Mouse (Mus musculus): ENCODE results near the gene Esrrg. TPM values are rescaled to one million over a fixed set of nuclear protein-coding genes. Genes with fewer than 3 reads are reported as not detected.

The Esrrg gene
- total and polyA plus RNA-seq, 3 experiments, result 0.05 TPM; not detected in 2

DNA sequence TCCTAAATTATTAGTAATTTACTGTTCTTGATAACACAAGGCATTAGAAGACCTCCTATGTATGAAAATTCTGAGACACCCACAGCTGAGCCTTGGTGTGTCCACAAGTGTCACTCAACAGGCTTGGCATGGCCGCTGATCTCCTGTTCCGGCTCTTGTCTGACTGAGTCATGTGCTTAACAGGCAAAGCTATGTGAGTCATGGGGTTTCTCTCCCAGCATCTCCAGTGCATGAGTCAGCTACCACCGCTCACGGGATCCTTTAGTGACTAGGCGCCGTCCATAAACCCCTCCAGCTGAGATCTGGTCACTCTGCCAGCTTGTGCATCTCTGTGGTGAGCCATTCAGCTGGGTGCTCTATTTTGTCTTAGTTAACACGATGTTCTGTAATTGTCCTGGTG is 302.1 kb downstream of the Esrrg start:
- Histone ChIP-seq H3K36me3 (replicated peaks) (no peaks in the 10 kb centered on the region), H3K4me1 (ENCODE audit: insufficient read depth, low read depth, low read length) (no peaks in the 10 kb centered on the region), H3K4me3 (ENCODE audit: low read depth, low read length) (no peak overlapping the region), H3K9me3 (replicated peaks) (peaks cover 39% of the 10 kb centered on the region), H3K27me3 (ENCODE audit: insufficient read depth, low read length) (no peaks in the 10 kb centered on the region)
- ATAC-seq (ENCODE audit: extremely low read depth, insufficient number of reproducible peaks, low FRiP score, poor library complexity, severe bottlenecking) (no peak), DNase-seq (ENCODE audit: low spot score) (no peak)
- TF ChIP-seq GATA1 (IDR thresholded peaks at IDR 0.05; ENCODE audit: borderline replicate concordance, low read length) (no peak), TAL1 (conservative IDR thresholded peaks at IDR 0.05; ENCODE audit: low read depth, low read length) (no peak), POLR2AphosphoS5 (IDR thresholded peaks at IDR 0.05; ENCODE audit: insufficient replicate concordance, low read depth, low read length) (no peak), CTCF (IDR thresholded peaks at IDR 0.05; ENCODE audit: low read depth, low read length) (no peak), GATA2 (IDR thresholded peaks at IDR 0.05; ENCODE audit: borderline replicate concordance, low read depth, low read length) (no peak)

DNA sequence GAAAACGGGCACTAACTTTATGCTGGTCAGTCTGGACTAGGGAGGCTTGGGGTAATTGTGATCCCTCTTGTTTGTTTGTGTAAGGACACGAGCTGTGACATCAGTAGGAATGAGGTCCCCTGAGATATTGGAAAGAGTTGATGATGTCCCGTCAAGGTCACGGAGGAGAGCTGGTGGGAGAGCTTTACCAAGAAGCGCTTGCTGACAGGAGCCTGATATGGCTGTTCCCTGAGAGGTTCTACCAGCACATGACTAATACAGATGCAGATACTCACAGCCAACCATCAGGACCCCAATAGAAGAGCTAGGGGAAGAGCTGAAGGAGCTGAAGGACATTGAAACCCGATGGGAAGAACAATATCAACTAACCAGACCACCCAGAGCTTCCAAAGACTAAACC is 302.6 kb downstream of the Esrrg start:
- Histone ChIP-seq H3K36me3 (replicated peaks) (no peaks in the 10 kb centered on the region), H3K9me3 (replicated peaks) (peaks cover 40% of the 10 kb centered on the region), H3K4me3 (ENCODE audit: low read depth, low read length) (no peak overlapping the region), H3K4me1 (ENCODE audit: insufficient read depth, low read depth, low read length) (no peaks in the 10 kb centered on the region), H3K27me3 (ENCODE audit: insufficient read depth, low read length) (no peaks in the 10 kb centered on the region)
- DNase-seq (ENCODE audit: low spot score), result no peak
- no peak for ATAC-seq (ENCODE audit: extremely low read depth, insufficient number of reproducible peaks, low FRiP score, poor library complexity, severe bottlenecking)
- TF ChIP-seq CTCF (IDR thresholded peaks at IDR 0.05; ENCODE audit: low read depth, low read length) (no peak), TAL1 (conservative IDR thresholded peaks at IDR 0.05; ENCODE audit: low read depth, low read length) (no peak), POLR2AphosphoS5 (IDR thresholded peaks at IDR 0.05; ENCODE audit: insufficient replicate concordance, low read depth, low read length) (no peak), GATA2 (IDR thresholded peaks at IDR 0.05; ENCODE audit: borderline replicate concordance, low read depth, low read length) (no peak), GATA1 (IDR thresholded peaks at IDR 0.05; ENCODE audit: borderline replicate concordance, low read length) (no peak)

DNA sequence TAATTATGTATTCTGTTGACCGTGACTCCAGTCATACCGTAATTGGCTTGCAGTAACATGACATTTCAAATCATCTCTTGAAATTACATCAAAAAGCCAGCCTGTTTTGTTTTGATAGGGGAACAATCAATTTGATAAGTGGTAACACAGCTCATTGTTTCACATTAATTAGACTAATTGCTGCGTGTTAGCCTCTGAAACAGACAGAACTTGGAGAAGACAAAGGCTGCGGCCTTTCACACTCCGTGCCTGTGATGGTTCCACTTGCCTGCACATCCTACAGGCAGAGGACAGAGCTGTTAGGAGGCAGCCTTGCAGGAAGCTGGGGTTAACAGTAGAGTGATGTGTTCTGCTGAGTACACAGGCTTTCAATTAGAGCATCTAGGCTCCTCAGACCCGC is 309.7 kb downstream of the Esrrg start:
- no peak for ATAC-seq (ENCODE audit: extremely low read depth, insufficient number of reproducible peaks, low FRiP score, poor library complexity, severe bottlenecking)
- no peak for DNase-seq (ENCODE audit: low spot score)

DNA sequence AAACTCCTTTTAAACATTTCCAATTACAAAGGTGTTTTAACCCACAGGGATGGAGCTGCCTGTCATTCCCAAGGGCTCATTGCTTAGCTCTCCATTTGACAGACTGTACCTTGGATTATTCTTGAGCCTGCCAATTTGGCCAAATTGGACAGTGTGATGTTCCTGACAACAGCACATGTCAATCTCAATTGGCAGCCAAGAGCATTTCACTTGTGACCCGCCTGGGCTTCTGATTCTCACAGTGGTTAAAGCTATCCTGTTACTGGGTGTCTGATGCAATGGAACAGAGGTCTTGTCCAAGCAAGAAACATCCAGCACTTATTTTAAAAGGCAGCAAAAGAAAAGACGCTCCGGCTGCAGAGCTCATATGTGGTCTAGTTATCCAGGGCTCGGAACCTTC is 310.3 kb downstream of the Esrrg start:
- no peak for TF ChIP-seq POLR2AphosphoS5 (IDR thresholded peaks at IDR 0.05; ENCODE audit: insufficient replicate concordance, low read depth, low read length)
- TF ChIP-seq TAL1 (conservative IDR thresholded peaks at IDR 0.05; ENCODE audit: low read depth, low read length), result no peak
- TF ChIP-seq GATA1 (IDR thresholded peaks at IDR 0.05; ENCODE audit: borderline replicate concordance, low read length), result no peak
- TF ChIP-seq GATA2 (IDR thresholded peaks at IDR 0.05; ENCODE audit: borderline replicate concordance, low read depth, low read length), result no peak
- TF ChIP-seq CTCF (IDR thresholded peaks at IDR 0.05; ENCODE audit: low read depth, low read length), result no peak
- H3K4me1 ChIP-seq (ENCODE audit: insufficient read depth, low read depth, low read length), result no peaks in the 10 kb centered on the region
- no peaks in the 10 kb centered on the region for H3K36me3 ChIP-seq (replicated peaks)
- H3K4me3 ChIP-seq (ENCODE audit: low read depth, low read length), result no peak overlapping the region
- no peaks in the 10 kb centered on the region for H3K27me3 ChIP-seq (ENCODE audit: insufficient read depth, low read length)
- ATAC-seq (ENCODE audit: extremely low read depth, insufficient number of reproducible peaks, low FRiP score, poor library complexity, severe bottlenecking) (no peak), DNase-seq (ENCODE audit: low spot score) (no peak)
- H3K9me3 ChIP-seq (replicated peaks), result peaks cover 47% of the 10 kb centered on the region

More for the DNA sequence above, 309.7 kb downstream of the Esrrg start:
- no peak for TF ChIP-seq CTCF (IDR thresholded peaks at IDR 0.05; ENCODE audit: low read depth, low read length)
- TF ChIP-seq GATA2 (IDR thresholded peaks at IDR 0.05; ENCODE audit: borderline replicate concordance, low read depth, low read length), result no peak
- no peak for TF ChIP-seq TAL1 (conservative IDR thresholded peaks at IDR 0.05; ENCODE audit: low read depth, low read length)
- TF ChIP-seq GATA1 (IDR thresholded peaks at IDR 0.05; ENCODE audit: borderline replicate concordance, low read length), result no peak
- TF ChIP-seq POLR2AphosphoS5 (IDR thresholded peaks at IDR 0.05; ENCODE audit: insufficient replicate concordance, low read depth, low read length), result no peak
- Histone ChIP-seq H3K9me3 (replicated peaks) (peaks cover 42% of the 10 kb centered on the region), H3K36me3 (replicated peaks) (no peaks in the 10 kb centered on the region), H3K4me3 (ENCODE audit: low read depth, low read length) (no peak overlapping the region), H3K4me1 (ENCODE audit: insufficient read depth, low read depth, low read length) (no peaks in the 10 kb centered on the region), H3K27me3 (ENCODE audit: insufficient read depth, low read length) (no peaks in the 10 kb centered on the region)

DNA sequence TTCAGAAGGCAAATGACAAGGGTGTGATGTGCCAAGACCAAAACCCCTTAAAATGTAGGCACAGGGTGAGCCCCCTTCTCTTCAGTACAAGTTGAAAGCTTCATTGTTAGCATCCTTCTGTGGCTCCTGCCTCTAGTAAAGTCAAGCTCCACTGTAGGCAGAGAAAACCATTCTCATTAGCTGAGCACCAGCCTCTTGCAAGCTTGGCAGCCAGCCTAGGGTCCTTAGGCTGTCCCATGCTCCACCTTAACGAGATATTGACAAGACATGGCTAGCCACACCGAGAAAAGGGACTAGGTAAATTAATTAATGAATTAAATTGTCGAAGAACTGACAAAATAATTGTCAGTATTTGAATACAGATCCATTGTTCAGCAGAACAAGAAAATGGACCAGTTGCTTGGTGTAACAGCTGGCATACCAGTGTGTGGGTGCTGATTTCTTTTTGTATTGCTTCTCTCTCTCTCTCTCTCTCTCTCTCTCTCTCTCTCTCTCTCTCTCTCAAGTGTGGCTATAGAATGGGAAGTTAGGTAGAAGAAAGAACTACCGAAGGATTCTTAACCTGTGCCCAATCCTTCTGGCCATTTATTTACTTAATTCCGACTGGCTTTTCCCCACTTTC is 311.7 kb downstream of the Esrrg start:
- no peak for TF ChIP-seq GATA1 (IDR thresholded peaks at IDR 0.05; ENCODE audit: borderline replicate concordance, low read length)
- TF ChIP-seq TAL1 (conservative IDR thresholded peaks at IDR 0.05; ENCODE audit: low read depth, low read length), result no peak
- TF ChIP-seq POLR2AphosphoS5 (IDR thresholded peaks at IDR 0.05; ENCODE audit: insufficient replicate concordance, low read depth, low read length), result no peak
- TF ChIP-seq CTCF (IDR thresholded peaks at IDR 0.05; ENCODE audit: low read depth, low read length), result no peak
- no peak for TF ChIP-seq GATA2 (IDR thresholded peaks at IDR 0.05; ENCODE audit: borderline replicate concordance, low read depth, low read length)
- Histone ChIP-seq H3K9me3 (replicated peaks) (peaks cover 54% of the 10 kb centered on the region), H3K4me3 (ENCODE audit: low read depth, low read length) (no peak overlapping the region), H3K27me3 (ENCODE audit: insufficient read depth, low read length) (no peaks in the 10 kb centered on the region), H3K36me3 (replicated peaks) (no peaks in the 10 kb centered on the region), H3K4me1 (ENCODE audit: insufficient read depth, low read depth, low read length) (no peaks in the 10 kb centered on the region)
- DNase-seq (ENCODE audit: low spot score), result no peak
- ATAC-seq (ENCODE audit: extremely low read depth, insufficient number of reproducible peaks, low FRiP score, poor library complexity, severe bottlenecking), result no peak

DNA sequence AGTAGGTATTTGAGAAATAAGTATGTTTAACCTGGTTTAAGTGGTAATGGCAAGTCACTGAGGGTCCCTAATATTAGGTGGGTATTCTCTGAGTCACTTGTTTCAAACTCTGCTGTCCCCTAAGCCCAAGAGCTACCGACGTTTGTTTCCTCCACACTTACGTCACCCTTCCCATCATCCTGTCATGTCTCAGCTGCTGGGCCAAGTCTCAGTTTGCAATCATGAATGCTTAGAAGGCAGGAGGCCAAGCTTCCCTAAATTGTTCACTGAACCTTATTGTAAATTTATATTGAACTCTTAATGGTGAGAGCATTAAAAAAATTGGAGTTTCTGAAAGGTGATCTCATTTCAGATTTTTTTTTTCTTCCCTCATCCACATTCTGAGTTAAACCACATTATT is 322.6 kb downstream of the Esrrg start:
- ATAC-seq (ENCODE audit: extremely low read depth, insufficient number of reproducible peaks, low FRiP score, poor library complexity, severe bottlenecking), result no peak
- Histone ChIP-seq H3K36me3 (replicated peaks) (no peaks in the 10 kb centered on the region), H3K4me1 (ENCODE audit: insufficient read depth, low read depth, low read length) (no peaks in the 10 kb centered on the region), H3K9me3 (replicated peaks) (peaks cover 26% of the 10 kb centered on the region), H3K27me3 (ENCODE audit: insufficient read depth, low read length) (no peaks in the 10 kb centered on the region), H3K4me3 (ENCODE audit: low read depth, low read length) (no peak overlapping the region)
- TF ChIP-seq GATA2 (IDR thresholded peaks at IDR 0.05; ENCODE audit: borderline replicate concordance, low read depth, low read length), result no peak
- no peak for TF ChIP-seq CTCF (IDR thresholded peaks at IDR 0.05; ENCODE audit: low read depth, low read length)
- no peak for TF ChIP-seq GATA1 (IDR thresholded peaks at IDR 0.05; ENCODE audit: borderline replicate concordance, low read length)
- TF ChIP-seq POLR2AphosphoS5 (IDR thresholded peaks at IDR 0.05; ENCODE audit: insufficient replicate concordance, low read depth, low read length), result no peak
- no peak for TF ChIP-seq TAL1 (conservative IDR thresholded peaks at IDR 0.05; ENCODE audit: low read depth, low read length)
- no peak for DNase-seq (ENCODE audit: low spot score)
